Mouse (Mus musculus) neutrophil, adult 59 days (primary cell): ENCODE data around the gene Ube2g1. TPM values are rescaled to one million over a fixed set of nuclear protein-coding genes. Genes with fewer than 3 reads are reported as not detected.

Experiments
- total RNA-seq, 2 experiments: library from RNA; stranded (reverse); gene quantifications; 1 replicate in 1 of 2; 2 replicates in 1 of 2; pipeline ENCODE4 v1.2.4; 2023

Gene Ube2g1
- 10 to 100 TPM; 19.6 to 19.9 TPM for total RNA-seq

GRCm38 (mm10) chr11:72606694-72607407 lies at the start of gene Ube2g1:
Gene Ube2g1 (plus strand): TSS chr11:72607283.

GRCm38 (mm10) chr11:72689551-72690510 lies 82.7 kb downstream of the Ube2g1 start, which contains the start of gene Ankfy1:
Gene Ankfy1 (plus strand): TSS chr11:72690006.

Other genes with a start within 250 kb of the Ube2g1 start
- gene Tekt1, start 244.8 kb upstream of the Ube2g1 start, total RNA-seq, result not detected
- gene Smtnl2, start 195.6 kb upstream of the Ube2g1 start, total RNA-seq, result under 1 TPM; 0.33 to 0.37 TPM
- not detected for gene Ggt6, start 171.8 kb upstream of the Ube2g1 start, total RNA-seq
- 10 to 100 TPM; 34.2 to 42.5 TPM for gene Mybbp1a, start 165.9 kb upstream of the Ube2g1 start, total RNA-seq
- 1 to 10 TPM; 1.2 to 1.3 TPM for gene Spns2, start 117.4 kb upstream of the Ube2g1 start, total RNA-seq
- gene Spns3, start 56.8 kb upstream of the Ube2g1 start, total RNA-seq, result 10 to 100 TPM in 1 of 2 experiments, 1 to 10 TPM in 1; 8.7 to 10.8 TPM
- gene Ankfy1, start 82.7 kb downstream of the Ube2g1 start, total RNA-seq, result 10 to 100 TPM; 63.0 to 78.8 TPM
- gene Cyb5d2, start 188.9 kb downstream of the Ube2g1 start, total RNA-seq, result 1 to 10 TPM; 6.9 to 9.3 TPM
- gene Zzef1, start 188.9 kb downstream of the Ube2g1 start, total RNA-seq, result 10 to 100 TPM; 64.6 to 69.9 TPM